Mouse (Mus musculus): ENCODE data around the gene Gm5114.
"Not testable (repeated sequence)": the region's sequence is repeated elsewhere in the genome, so short reads cannot be mapped to it uniquely, and the experiment has no call there.

The Gm5114 gene

GRCm38 (mm10) chr7:39413060-39413459 is at the start of gene Gm5114:
Gm5114 (minus strand) TSS chr7:39413160.
- DNase-seq (ENCODE audit: low spot score), result not testable (repeated sequence)

- DNase-seq (ENCODE audit: low spot score), result peak; percentile 31
Measured at GRCm38 (mm10) chr7:39455806-39456205, 42.8 kb upstream of the Gm5114 start.

- DNase-seq (ENCODE audit: low spot score), result peak; percentile 39
Measured at GRCm38 (mm10) chr7:39449260-39450021, 36.5 kb upstream of the Gm5114 start.

- DNase-seq (ENCODE audit: low spot score), result no peak
Measured at GRCm38 (mm10) chr7:39448626-39449242, 35.8 kb upstream of the Gm5114 start.

- DNase-seq (ENCODE audit: low spot score), result no peak
Measured at GRCm38 (mm10) chr7:39441237-39441636, 28.3 kb upstream of the Gm5114 start.

GRCm38 (mm10) chr7:39440362-39440761 is 27.4 kb upstream of the Gm5114 start:
- DNase-seq (ENCODE audit: low spot score), result no peak
